Mouse (Mus musculus) hindbrain, embryonic 14.5 days (tissue): ENCODE results near the gene Fcgr3. TPM values are rescaled to one million over a fixed set of nuclear protein-coding genes. Genes with fewer than 3 reads are reported as not detected.

Experiments
- ATAC-seq: fragments of 200-750 bp; cut with Nextera tagmentation; 2 replicates; pipeline ENCODE4 v1.8.0; 2017; ENCODE audit warnings: moderate number of reproducible peaks, mild to moderate bottlenecking, moderate TSS enrichment, moderate library complexity; ENCODE audit not compliant: low FRiP score
- DNase-seq: peaks from one replicate; pipeline ENCODE4 v3.0.0-alpha.2; 2015; ENCODE audit warnings: low spot score
- H3K27ac ChIP-seq: fragments of 300-500 bp; sonication (generic); 2 replicates; pipeline ENCODE4 v1.5.1; 2014; ENCODE audit warnings: mild to moderate bottlenecking, moderate library complexity
- H3K27me3 ChIP-seq: fragments of 300-500 bp; sonication (generic); 2 replicates; pipeline ENCODE4 v1.6.1; 2014; ENCODE audit warnings: mild to moderate bottlenecking, low read length, mixed read lengths; ENCODE audit not compliant: control insufficient read depth, insufficient read depth
- H3K36me3 ChIP-seq: fragments of 300-500 bp; sonication (generic); replicated peaks from 2 replicates; pipeline ENCODE4 v1.6.1; 2014; ENCODE audit not compliant: control insufficient read depth, insufficient read depth
- H3K4me1 ChIP-seq: fragments of 300-500 bp; sonication (generic); replicated peaks from 2 replicates; pipeline ENCODE4 v1.6.1; 2014; ENCODE audit warnings: antibody characterized with exemption, low read length, mixed read lengths; ENCODE audit not compliant: control insufficient read depth, insufficient read depth
- H3K4me2 ChIP-seq: fragments of 300-500 bp; sonication (generic); replicated peaks from 2 replicates; pipeline ENCODE4 v1.6.1; 2014; ENCODE audit warnings: mild to moderate bottlenecking, moderate library complexity
- H3K4me3 ChIP-seq: fragments of 300-500 bp; sonication (generic); replicated peaks from 2 replicates; pipeline ENCODE4 v1.5.1; 2014; ENCODE audit warnings: mild to moderate bottlenecking, low read length
- H3K9ac ChIP-seq: fragments of 300-500 bp; sonication (generic); 2 replicates; pipeline ENCODE4 v1.6.1; 2014
- H3K9me3 ChIP-seq: fragments of 300-500 bp; sonication (generic); 2 replicates; pipeline ENCODE4 v1.6.1; 2016; ENCODE audit warnings: low read length; ENCODE audit not compliant: control insufficient read depth
- WGBS: fragments of 180-500 bp; shearing (Covaris S2); extraction: QIAGEN DNeasy Blood & Tissue Kit; methylation state at CpG from one replicate; pipeline ENCODE4 v1.1.7; 2014; 5-methylcytosine and 5-hydroxymethylcytosine counted together
- polyA plus RNA-seq: library from polyadenylated mRNA; unstranded; fragments of >200 nt; fragmentation: Nextera tagmentation; extraction: Ambion mirVana; gene quantifications from 2 replicates; pipeline ENCODE4 v1.2.1, GENCODE M21; 2014

Fcgr3 gene
- polyA plus RNA-seq, 1 experiment from 2014 or later: 11.6 TPM

DNA sequence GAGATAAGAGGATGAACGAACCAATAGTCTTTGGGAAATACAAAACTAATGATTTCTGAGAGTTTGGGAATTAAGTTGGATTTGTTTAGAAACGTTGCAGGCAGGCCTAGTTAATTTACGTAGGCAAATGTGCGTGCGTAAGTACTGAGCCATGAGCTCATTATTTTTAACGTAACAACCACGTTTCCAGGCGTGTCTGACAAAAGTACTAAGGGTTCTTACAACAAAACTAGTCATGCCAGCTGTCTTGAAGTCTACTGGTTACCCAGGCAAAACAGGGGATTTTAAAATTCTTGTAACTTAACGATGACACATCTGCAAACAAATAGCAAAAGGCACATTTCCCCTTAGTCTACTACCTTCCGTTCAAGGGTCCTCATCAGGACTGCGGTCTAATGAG, 30.5 kb downstream of the Fcgr3 start:
- WGBS: 6% methylated on average over 11 of the region's 11 CpGs
- H3K36me3 ChIP-seq: no peaks in the 10 kb centered on the region
- ATAC-seq: no peak
- H3K4me2 ChIP-seq: peak overlapping the region; percentile 94
- peaks cover 30% of the 10 kb centered on the region for H3K27me3 ChIP-seq
- H3K9ac ChIP-seq: peak overlapping the region; percentile 18; the same call in 1 of the 2 replicates
- H3K9me3 ChIP-seq: no peaks in the 10 kb centered on the region
- peak overlapping the region; percentile 64 for H3K4me3 ChIP-seq
- DNase-seq: no peak
- H3K27ac ChIP-seq: no peak overlapping the region
- H3K4me1 ChIP-seq: peaks cover 15% of the 10 kb centered on the region; the same call in 1 of the 2 replicates

DNA sequence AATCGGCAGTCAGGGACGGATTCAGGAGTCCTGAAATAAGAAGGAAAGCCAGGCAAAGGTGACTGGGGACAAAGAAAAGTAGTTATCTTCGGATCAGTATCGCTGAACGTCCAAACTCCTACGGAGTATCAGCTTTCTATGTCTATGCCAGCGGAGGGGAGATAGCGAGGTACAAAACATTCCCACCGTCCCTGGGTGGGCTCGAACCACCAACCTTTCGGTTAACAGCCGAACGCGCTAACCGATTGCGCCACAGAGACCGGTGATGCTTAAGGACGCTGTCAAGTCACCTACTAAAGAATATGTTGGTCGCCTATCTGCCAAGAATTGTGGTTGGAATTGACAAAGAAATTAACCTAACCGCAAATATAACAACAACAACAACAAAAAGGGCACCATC, 31.0 kb downstream of the Fcgr3 start:
- H3K27ac ChIP-seq: no peak overlapping the region
- DNase-seq: peak; percentile 95
- peak overlapping the region; percentile 94 for H3K4me2 ChIP-seq
- H3K9me3 ChIP-seq: no peaks in the 10 kb centered on the region
- H3K9ac ChIP-seq: peak overlapping the region; percentile 63
- H3K4me3 ChIP-seq: peak overlapping the region; percentile 64
- peak; percentile 80 for ATAC-seq
- peaks cover 30% of the 10 kb centered on the region for H3K27me3 ChIP-seq
- under 1% methylated on average over 20 of the region's 20 CpGs for WGBS
- H3K36me3 ChIP-seq: no peaks in the 10 kb centered on the region
- H3K4me1 ChIP-seq: peaks cover 15% of the 10 kb centered on the region; the same call in 1 of the 2 replicates

DNA sequence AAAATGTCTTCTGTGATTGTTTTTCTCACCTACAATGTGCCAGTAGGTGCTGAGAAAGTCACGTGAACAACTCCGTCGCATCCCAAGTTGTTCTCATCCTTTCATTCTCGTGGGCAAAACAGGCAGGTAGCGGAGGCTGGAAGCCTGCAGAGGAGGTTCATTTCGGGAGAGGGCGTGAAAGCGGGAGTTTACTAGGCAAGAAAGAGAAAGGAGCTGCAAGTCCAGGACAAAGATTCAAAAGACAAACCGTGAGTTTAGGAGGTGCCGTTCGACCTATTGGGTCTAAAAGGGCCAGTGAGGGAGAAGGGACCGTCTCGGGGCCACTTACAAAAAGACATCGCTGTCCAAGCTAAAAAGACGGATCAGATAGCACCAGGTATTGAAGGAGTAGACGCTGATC, 31.5 kb downstream of the Fcgr3 start:
- ATAC-seq (no peak), DNase-seq (peak; percentile 50)
- Histone ChIP-seq H3K4me3 (peak overlapping the region; percentile 64), H3K27me3 (peaks cover 30% of the 10 kb centered on the region), H3K9ac (peak overlapping the region; percentile 63), H3K36me3 (no peaks in the 10 kb centered on the region), H3K27ac (no peak overlapping the region), H3K9me3 (no peaks in the 10 kb centered on the region), H3K4me2 (peak overlapping the region; percentile 94), H3K4me1 (peaks cover 15% of the 10 kb centered on the region; the same call in 1 of the 2 replicates)
- WGBS: under 1% methylated on average over 16 of the region's 16 CpGs

DNA sequence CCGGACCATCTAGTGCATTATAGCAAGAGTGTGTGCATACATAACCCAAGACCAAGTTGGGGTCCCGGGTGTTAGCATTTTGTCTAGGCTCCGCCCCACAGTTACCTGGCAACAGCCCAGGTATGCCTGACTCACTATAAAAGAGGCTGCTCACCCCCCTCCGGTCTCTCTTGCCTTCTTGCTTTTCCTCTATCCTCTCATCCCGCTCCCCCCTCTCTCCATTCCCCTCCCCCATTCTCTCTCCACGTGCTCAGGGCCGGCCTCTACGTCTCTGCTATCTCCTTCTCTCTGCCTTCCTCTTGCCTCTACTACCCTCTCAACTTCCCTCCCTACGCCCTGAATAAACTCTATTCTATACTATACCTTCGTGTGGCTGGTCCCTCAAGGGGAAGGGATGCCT, 32.0 kb downstream of the Fcgr3 start:
- Histone ChIP-seq H3K4me1 (peaks cover 15% of the 10 kb centered on the region; the same call in 1 of the 2 replicates), H3K9me3 (no peaks in the 10 kb centered on the region), H3K27me3 (peaks cover 30% of the 10 kb centered on the region), H3K9ac (peak overlapping the region; percentile 63), H3K4me2 (peak overlapping the region; percentile 94), H3K4me3 (peak overlapping the region; percentile 64), H3K27ac (no peak overlapping the region), H3K36me3 (no peaks in the 10 kb centered on the region)
- DNase-seq (peak; percentile 41), ATAC-seq (peak; percentile 21; the same call in 1 of the 2 replicates)
- 3% methylated on average over 10 of the region's 10 CpGs for WGBS

DNA sequence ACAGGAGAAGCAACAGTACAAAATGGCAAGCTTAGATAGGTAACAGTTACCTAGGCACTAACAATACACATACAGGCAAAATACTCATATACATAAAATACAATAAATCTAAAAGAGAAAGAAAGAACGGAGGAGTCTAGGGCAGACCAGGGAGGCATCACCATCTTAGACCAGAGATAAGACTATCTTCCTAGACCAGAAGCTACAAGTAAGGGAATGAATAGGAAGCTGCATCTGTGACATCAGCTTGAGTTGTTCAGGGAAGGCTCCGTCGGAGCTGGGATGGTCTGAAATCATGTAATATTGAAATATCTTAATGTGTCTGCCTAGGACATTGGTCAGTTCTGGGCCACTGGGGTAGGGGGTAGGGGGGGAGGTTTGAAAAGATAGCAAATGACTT, 33.0 kb downstream of the Fcgr3 start:
- no peak for ATAC-seq
- H3K36me3 ChIP-seq: no peaks in the 10 kb centered on the region
- no peak overlapping the region for H3K4me3 ChIP-seq
- H3K9me3 ChIP-seq: no peaks in the 10 kb centered on the region
- no peak overlapping the region for H3K27ac ChIP-seq
- no peak overlapping the region for H3K9ac ChIP-seq
- H3K27me3 ChIP-seq: peaks cover 30% of the 10 kb centered on the region
- H3K4me1 ChIP-seq: peaks cover 15% of the 10 kb centered on the region; the same call in 1 of the 2 replicates
- no peak overlapping the region for H3K4me2 ChIP-seq
- 95% methylated on average over 3 of the region's 3 CpGs for WGBS
- DNase-seq: no peak

DNA sequence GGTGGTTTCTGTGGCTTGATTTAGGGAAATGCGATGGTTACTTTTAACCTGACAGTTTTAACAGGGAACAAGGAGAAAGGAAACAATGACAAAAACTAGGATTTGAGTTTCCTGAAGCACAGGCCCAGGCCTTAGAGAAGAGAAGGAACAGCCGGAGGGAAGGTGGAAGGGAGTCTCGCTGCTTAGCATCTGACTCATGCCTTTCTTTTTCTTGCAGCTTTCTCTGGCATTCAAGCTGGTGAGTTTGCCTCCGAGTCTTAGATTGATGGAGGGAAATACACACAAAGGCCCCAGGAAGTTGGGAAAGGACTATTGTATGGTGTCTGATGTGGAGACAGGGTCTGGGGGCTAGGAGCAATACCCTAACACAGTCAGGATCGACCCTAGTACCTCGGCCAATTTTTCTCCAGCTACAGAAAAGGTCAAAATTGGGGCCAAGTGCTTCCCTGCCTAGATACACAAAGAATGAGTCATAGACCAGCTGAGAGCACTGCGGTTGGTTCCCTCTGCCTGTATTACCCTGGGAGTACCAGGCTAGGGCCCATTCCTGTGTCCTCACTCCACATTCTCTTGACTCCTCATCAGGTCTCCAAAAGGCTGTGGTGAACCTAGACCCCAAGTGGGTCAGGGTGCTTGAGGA, 45.3 kb downstream of the Fcgr3 start:
- H3K9me3 ChIP-seq: no peaks in the 10 kb centered on the region
- H3K9ac ChIP-seq: no peak overlapping the region
- no peak overlapping the region for H3K4me2 ChIP-seq
- no peaks in the 10 kb centered on the region for H3K36me3 ChIP-seq
- no peak for DNase-seq
- no peaks in the 10 kb centered on the region for H3K27me3 ChIP-seq
- WGBS: 78% methylated on average over 7 of the region's 7 CpGs
- no peak overlapping the region for H3K27ac ChIP-seq
- H3K4me3 ChIP-seq: no peak overlapping the region
- no peaks in the 10 kb centered on the region for H3K4me1 ChIP-seq
- no peak for ATAC-seq

DNA sequence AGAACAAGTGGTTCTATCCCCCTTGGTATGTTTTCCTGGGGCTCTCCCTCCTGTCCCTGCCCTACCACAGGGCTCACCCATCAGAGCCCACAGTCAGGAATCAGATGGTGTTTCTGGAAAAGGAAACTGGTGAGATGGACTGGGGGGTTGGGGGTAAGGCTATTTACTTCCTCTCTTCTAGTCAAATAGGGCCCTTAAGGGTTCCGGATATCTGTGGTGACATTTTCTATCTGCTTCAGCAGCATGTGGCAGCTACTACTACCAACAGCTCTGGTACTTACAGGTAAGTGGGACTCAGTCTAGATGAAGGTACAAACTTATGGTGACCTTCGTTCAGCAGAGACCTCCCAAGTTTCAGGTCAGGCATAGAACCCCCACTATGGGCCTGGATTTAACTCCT, 46.0 kb downstream of the Fcgr3 start, which contains the start of gene Fcgr4:
TSS of gene Fcgr4 (plus strand) at position 184 of the 400 bp plus-strand sequence.
- ATAC-seq: no peak
- no peak within 1 kb of the TSS for H3K27ac ChIP-seq
- H3K4me1 ChIP-seq: no peaks in the 10 kb centered on the region
- no peaks in the 10 kb centered on the region for H3K9me3 ChIP-seq
- no peak within 1 kb of the TSS for H3K4me2 ChIP-seq
- no peak within 1 kb of the TSS for H3K4me3 ChIP-seq
- no peak for DNase-seq
- 93% methylated on average over 2 of the region's 2 CpGs for WGBS
- H3K9ac ChIP-seq: no peak within 1 kb of the TSS
- H3K27me3 ChIP-seq: no peaks in the 10 kb centered on the region
- no peaks in the 10 kb centered on the region for H3K36me3 ChIP-seq

DNA sequence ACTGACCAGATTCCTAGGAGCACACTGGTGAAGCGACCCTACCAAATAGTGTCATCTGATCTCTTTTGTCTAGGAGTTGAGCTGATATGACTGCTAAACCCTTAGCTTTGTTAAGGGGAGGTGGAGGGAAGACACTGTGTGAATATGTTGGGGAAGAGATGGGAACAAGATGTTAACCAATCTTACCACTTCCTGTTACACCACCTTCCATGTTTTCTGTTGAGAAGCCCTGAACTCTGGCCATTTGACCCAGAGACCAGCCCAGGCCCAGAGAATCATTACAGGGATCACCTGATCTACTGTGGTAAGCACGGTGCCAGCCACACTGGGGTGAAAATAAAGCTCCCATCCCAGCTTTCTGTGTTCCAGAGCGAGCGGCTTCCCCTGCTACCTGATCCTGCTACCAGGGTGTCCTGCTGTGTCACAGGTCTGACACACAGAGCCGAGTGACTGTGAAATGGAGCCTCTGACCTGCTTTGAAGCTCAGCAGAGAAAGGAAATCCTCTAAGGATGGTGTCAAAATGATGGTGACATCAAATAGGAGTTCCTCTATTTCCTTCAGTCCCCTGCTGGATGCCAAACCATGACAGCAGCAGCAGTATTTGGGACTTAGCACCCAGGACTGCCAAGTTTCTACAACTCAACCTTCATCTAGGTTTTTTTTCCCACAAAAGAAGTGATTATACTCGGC, 47.1 kb downstream of the Fcgr3 start:
- ATAC-seq: no peak
- no peak overlapping the region for H3K4me2 ChIP-seq
- H3K27ac ChIP-seq: no peak overlapping the region
- H3K36me3 ChIP-seq: no peaks in the 10 kb centered on the region
- no peaks in the 10 kb centered on the region for H3K9me3 ChIP-seq
- no peaks in the 10 kb centered on the region for H3K4me1 ChIP-seq
- 60% methylated on average over 6 of the region's 6 CpGs for WGBS
- H3K9ac ChIP-seq: no peak overlapping the region
- H3K27me3 ChIP-seq: no peaks in the 10 kb centered on the region
- DNase-seq: no peak
- no peak overlapping the region for H3K4me3 ChIP-seq

DNA sequence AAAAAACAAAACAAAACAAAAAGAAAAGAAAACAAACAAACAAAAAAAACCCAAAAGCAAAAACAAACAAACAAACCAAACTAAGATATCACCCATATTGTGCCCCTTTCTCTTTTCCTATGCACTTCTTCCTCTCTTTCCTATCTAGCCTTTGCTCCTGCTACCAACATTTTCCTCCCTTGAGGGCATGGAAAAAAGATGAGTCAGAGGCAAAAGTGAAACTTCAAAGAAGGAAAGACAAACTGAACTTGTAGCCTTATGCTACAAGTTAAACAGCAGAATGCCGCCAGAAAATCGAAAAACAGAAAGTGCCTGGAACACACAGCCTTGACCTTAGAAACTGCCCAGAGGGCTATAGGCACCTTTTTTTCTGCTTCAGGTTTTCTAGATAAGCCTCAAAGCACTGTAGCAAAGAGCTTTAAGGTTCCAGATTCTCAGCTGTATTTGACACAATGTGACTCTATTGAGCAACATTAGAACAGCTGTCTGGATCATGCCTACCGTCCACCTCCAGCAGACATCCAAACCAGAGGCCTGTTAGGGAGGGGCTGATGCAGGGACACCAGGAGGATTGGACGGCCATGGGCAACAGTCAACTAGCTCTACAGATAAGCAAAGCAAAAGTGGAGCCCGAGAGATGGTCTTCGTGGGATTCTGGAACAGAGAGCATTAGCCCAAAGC, 47.9 kb downstream of the Fcgr3 start:
- H3K9me3 ChIP-seq: no peaks in the 10 kb centered on the region
- no peaks in the 10 kb centered on the region for H3K36me3 ChIP-seq
- H3K4me3 ChIP-seq: no peak overlapping the region
- H3K4me1 ChIP-seq: no peaks in the 10 kb centered on the region
- no peaks in the 10 kb centered on the region for H3K27me3 ChIP-seq
- 86% methylated on average over 6 of the region's 6 CpGs for WGBS
- H3K4me2 ChIP-seq: no peak overlapping the region
- no peak for ATAC-seq
- H3K27ac ChIP-seq: no peak overlapping the region
- no peak overlapping the region for H3K9ac ChIP-seq
- DNase-seq: no peak
